Mouse (Mus musculus) midbrain, embryonic 11.5 days (tissue): ENCODE measurements around the gene Nrn1. TPM values are rescaled to one million over a fixed set of nuclear protein-coding genes. Genes with fewer than 3 reads are reported as not detected.

Source experiments
- ATAC-seq: fragments of 200-750 bp; cut with Nextera tagmentation; 2 replicates; pipeline ENCODE4 v1.8.0; 2017; ENCODE audit warnings: moderate TSS enrichment, moderate library complexity; ENCODE audit not compliant: low FRiP score
- DNase-seq: peaks from one replicate; pipeline ENCODE4 v3.0.0; 2015; ENCODE audit warnings: low spot score; ENCODE audit errors: missing footprints
- H3K27ac ChIP-seq: fragments of 300-500 bp; sonication (generic); 2 replicates; pipeline ENCODE4 v1.5.1; 2014; ENCODE audit warnings: low read depth, low read length
- H3K27me3 ChIP-seq: fragments of 300-500 bp; sonication (generic); 2 replicates; pipeline ENCODE4 v1.6.1; 2014; ENCODE audit warnings: mild to moderate bottlenecking, low read length, moderate library complexity, mixed read lengths; ENCODE audit not compliant: control insufficient read depth, insufficient read depth
- H3K36me3 ChIP-seq: fragments of 300-500 bp; sonication (generic); 2 replicates; pipeline ENCODE4 v1.6.1; 2014; ENCODE audit warnings: mild to moderate bottlenecking, low read length, moderate library complexity, mixed read lengths; ENCODE audit not compliant: control insufficient read depth, insufficient read depth
- H3K4me1 ChIP-seq: fragments of 300-500 bp; sonication (generic); 2 replicates; pipeline ENCODE4 v1.6.1; 2014; ENCODE audit warnings: low read length; ENCODE audit not compliant: control insufficient read depth, insufficient read depth
- H3K4me2 ChIP-seq: fragments of 300-500 bp; sonication (generic); 2 replicates; pipeline ENCODE4 v1.6.1; 2014; ENCODE audit warnings: mild to moderate bottlenecking, moderate library complexity
- H3K4me3 ChIP-seq: fragments of 300-500 bp; sonication (generic); 2 replicates; pipeline ENCODE4 v1.5.1; 2014; ENCODE audit warnings: low read depth, low read length
- H3K9ac ChIP-seq: fragments of 300-500 bp; sonication (generic); 2 replicates; pipeline ENCODE4 v1.6.1; 2014; ENCODE audit warnings: low read length
- H3K9me3 ChIP-seq: fragments of 300-500 bp; sonication (generic); 2 replicates; pipeline ENCODE4 v1.6.1; 2016; ENCODE audit warnings: low read length; ENCODE audit not compliant: control insufficient read depth
- WGBS: fragments of 180-500 bp; shearing (Covaris S2); extraction: QIAGEN DNeasy Blood & Tissue Kit; methylation state at CpG from one replicate; pipeline ENCODE4 v1.1.7; 2014; 5-methylcytosine and 5-hydroxymethylcytosine counted together
- polyA plus RNA-seq: library from polyadenylated mRNA; unstranded; fragments of >200 nt; fragmentation: Nextera tagmentation; extraction: Ambion mirVana; gene quantifications from 2 replicates; pipeline ENCODE4 v1.2.1, GENCODE M21; 2014

The Nrn1 gene
- polyA plus RNA-seq, 1 experiment from 2014 or later = 52.7 TPM

- Histone ChIP-seq H3K4me3 (no peak overlapping the region), H3K9ac (no peak overlapping the region), H3K4me2 (no peak overlapping the region), H3K4me1 (no peaks in the 10 kb centered on the region), H3K9me3 (no peaks in the 10 kb centered on the region), H3K36me3 (no peaks in the 10 kb centered on the region), H3K27ac (no peak overlapping the region), H3K27me3 (peaks cover 5% of the 10 kb centered on the region)
- 56% methylated on average over 2 of the region's 2 CpGs for WGBS
- peak; percentile 59; the same call in 1 of the 2 replicates for ATAC-seq
- DNase-seq = no peak
Observed at GRCm38 (mm10) chr13:36716708-36717107, 18.2 kb downstream of the Nrn1 start.

- Histone ChIP-seq H3K4me2 (no peak overlapping the region), H3K9ac (no peak overlapping the region), H3K36me3 (no peaks in the 10 kb centered on the region), H3K4me3 (no peak overlapping the region), H3K9me3 (no peaks in the 10 kb centered on the region), H3K4me1 (no peaks in the 10 kb centered on the region), H3K27ac (no peak overlapping the region), H3K27me3 (no peaks in the 10 kb centered on the region)
- DNase-seq (no peak), ATAC-seq (no peak)
- WGBS = 85% methylated on average over 2 of the region's 2 CpGs
Observed at GRCm38 (mm10) chr13:36714101-36714500, 20.8 kb downstream of the Nrn1 start.

GRCm38 (mm10) chr13:36707088-36707690 is 27.7 kb downstream of the Nrn1 start:
- H3K9ac ChIP-seq = no peak overlapping the region
- WGBS = 51% methylated on average over 3 of the region's 3 CpGs
- DNase-seq (peak; percentile 88), ATAC-seq (peak; percentile 24; the same call in 1 of the 2 replicates)
- no peak overlapping the region for H3K4me2 ChIP-seq
- H3K4me1 ChIP-seq = no peaks in the 10 kb centered on the region; the same call in 1 of the 2 replicates
- H3K4me3 ChIP-seq = no peak overlapping the region
- no peak overlapping the region for H3K27ac ChIP-seq
- no peaks in the 10 kb centered on the region for H3K36me3 ChIP-seq
- no peaks in the 10 kb centered on the region for H3K27me3 ChIP-seq
- H3K9me3 ChIP-seq = no peaks in the 10 kb centered on the region

GRCm38 (mm10) chr13:36696351-36696771 is 38.6 kb downstream of the Nrn1 start:
- Histone ChIP-seq H3K36me3 (no peaks in the 10 kb centered on the region), H3K27ac (no peak overlapping the region), H3K9ac (no peak overlapping the region), H3K9me3 (no peaks in the 10 kb centered on the region), H3K4me2 (no peak overlapping the region), H3K4me3 (no peak overlapping the region), H3K27me3 (no peaks in the 10 kb centered on the region), H3K4me1 (no peaks in the 10 kb centered on the region)
- ATAC-seq (no peak), DNase-seq (no peak)
- WGBS = 90% methylated on average over 8 of the region's 8 CpGs

GRCm38 (mm10) chr13:36695516-36696201 is 39.3 kb downstream of the Nrn1 start:
- ATAC-seq (no peak), DNase-seq (no peak)
- H3K9ac ChIP-seq = no peak overlapping the region
- no peaks in the 10 kb centered on the region for H3K36me3 ChIP-seq
- no peak overlapping the region for H3K4me2 ChIP-seq
- H3K9me3 ChIP-seq = no peaks in the 10 kb centered on the region
- 69% methylated on average over 7 of the region's 7 CpGs for WGBS
- no peaks in the 10 kb centered on the region for H3K27me3 ChIP-seq
- H3K27ac ChIP-seq = no peak overlapping the region
- H3K4me1 ChIP-seq = no peaks in the 10 kb centered on the region
- no peak overlapping the region for H3K4me3 ChIP-seq

- DNase-seq = peak; percentile 6
- WGBS = 84% methylated on average over 4 of the region's 4 CpGs
Observed at GRCm38 (mm10) chr13:36683581-36683980, 51.4 kb downstream of the Nrn1 start.

GRCm38 (mm10) chr13:36680690-36681355 is 54.1 kb downstream of the Nrn1 start:
- no peaks in the 10 kb centered on the region for H3K27me3 ChIP-seq
- ATAC-seq = no peak
- H3K36me3 ChIP-seq = no peaks in the 10 kb centered on the region
- no peak overlapping the region for H3K9ac ChIP-seq
- peak; percentile 75 for DNase-seq
- WGBS = 91% methylated on average over 8 of the region's 8 CpGs
- H3K4me1 ChIP-seq = no peaks in the 10 kb centered on the region
- H3K27ac ChIP-seq = no peak overlapping the region
- H3K4me2 ChIP-seq = no peak overlapping the region
- H3K4me3 ChIP-seq = no peak overlapping the region
- no peaks in the 10 kb centered on the region for H3K9me3 ChIP-seq

More at GRCm38 (mm10) chr13:36683581-36683980, 51.4 kb downstream of the Nrn1 start:
- Histone ChIP-seq H3K27ac (no peak overlapping the region), H3K4me1 (no peaks in the 10 kb centered on the region), H3K27me3 (no peaks in the 10 kb centered on the region), H3K4me3 (no peak overlapping the region), H3K9me3 (no peaks in the 10 kb centered on the region), H3K9ac (no peak overlapping the region), H3K4me2 (no peak overlapping the region), H3K36me3 (no peaks in the 10 kb centered on the region)
- ATAC-seq = no peak

- Histone ChIP-seq H3K9me3 (no peaks in the 10 kb centered on the region), H3K27me3 (no peaks in the 10 kb centered on the region), H3K36me3 (no peaks in the 10 kb centered on the region), H3K27ac (no peak overlapping the region), H3K4me1 (no peaks in the 10 kb centered on the region), H3K9ac (no peak overlapping the region), H3K4me2 (no peak overlapping the region), H3K4me3 (no peak overlapping the region)
- WGBS = 61% methylated on average over 1 of the region's 1 CpGs
- ATAC-seq (no peak), DNase-seq (peak; percentile 10)
Observed at GRCm38 (mm10) chr13:36679345-36679744, 55.6 kb downstream of the Nrn1 start.
